Mouse (Mus musculus) CD4-positive, CD25-positive, alpha-beta regulatory T cell, adult 4 months (primary cell): ENCODE measurements around the gene Gm13083. TPM values are rescaled to one million over a fixed set of nuclear protein-coding genes. Genes with fewer than 3 reads are reported as not detected.
"Not testable (repeated sequence)": the region's sequence is repeated elsewhere in the genome, so short reads cannot be mapped to it uniquely, and the experiment has no call there.

ENCODE experiments used
- ATAC-seq: one replicate; pipeline ENCODE4 v1.8.0; 2017
- polyA plus RNA-seq, 2 experiments: library from polyadenylated mRNA; unstranded; fragments of 100-300 nt; shearing (Covaris generic); gene quantifications; one replicate each; pipeline ENCODE4 v1.2.1; 2017

The Gm13083 gene
- not detected for polyA plus RNA-seq

GRCm38 (mm10) chr4:143614703-143615102 is at the start of gene Gm13083:
Gm13083 (plus strand) TSS chr4:143615003.
- not testable (repeated sequence) for ATAC-seq

GRCm38 (mm10) chr4:143611927-143612326 is 2.9 kb upstream of the Gm13083 start:
- not testable (repeated sequence) for ATAC-seq

- ATAC-seq: not testable (repeated sequence)
Measured at GRCm38 (mm10) chr4:143618101-143618500, 3.3 kb downstream of the Gm13083 start.

- not testable (repeated sequence) for ATAC-seq
Measured at GRCm38 (mm10) chr4:143657146-143657545, 42.3 kb downstream of the Gm13083 start, which contains the start of gene Gm13088. Gm13088 (minus strand) TSS chr4:143657246.

Other genes with a start within 250 kb of the Gm13083 start
- not detected for gene Pramel1, start 220.6 kb upstream of the Gm13083 start, polyA plus RNA-seq
- gene Pramef8, start 202.6 kb upstream of the Gm13083 start, polyA plus RNA-seq: 10 to 100 TPM; 39.9 to 71.9 TPM
- not detected for gene Oog4, start 164.7 kb upstream of the Gm13083 start, polyA plus RNA-seq
- gene Gm13043, start 103.7 kb upstream of the Gm13083 start, polyA plus RNA-seq: not detected
- gene Gm13040, start 79.0 kb upstream of the Gm13083 start, polyA plus RNA-seq: not detected
- gene BC080695, start 63.3 kb upstream of the Gm13083 start, polyA plus RNA-seq: not detected
- not detected for gene Gm13057, start 63.3 kb upstream of the Gm13083 start, polyA plus RNA-seq
- gene Gm13088, start 42.2 kb downstream of the Gm13083 start, polyA plus RNA-seq: not detected
- not detected for gene Gm13089, start 87.7 kb downstream of the Gm13083 start, polyA plus RNA-seq
- not detected for gene Gm13078, start 104.5 kb downstream of the Gm13083 start, polyA plus RNA-seq
- not detected for gene Gm13023, start 174.3 kb downstream of the Gm13083 start, polyA plus RNA-seq
- not detected for gene Gm13084, start 201.1 kb downstream of the Gm13083 start, polyA plus RNA-seq
- not detected for gene Gm13103, start 231.5 kb downstream of the Gm13083 start, polyA plus RNA-seq